Comparison of ENCODE assay signal across 26 mouse cellular contexts in genomic region chr13:43030222-43030621, GRCm38 (mm10).
DNase-seq lines count a peak whose midpoint lies in the region; ATAC-seq and TF ChIP-seq lines count a peak whose summit lies in the region.
"Had no signal": no experiment of that assay in that cellular context is flagged by ENCODE, and none has a peak within 500 bp of the region (broad histone marks: within the 10 kb centered on the region; RNA-seq: fewer than 3 reads in every experiment).

No protein-coding gene starts in this region.

- H3K9ac ChIP-seq in forebrain, postnatal 0 days: no peak overlapping the region
- H3K9ac ChIP-seq in forebrain, embryonic 16.5 days (replicated peaks; ENCODE audit: low read depth, low read length): no peak overlapping the region
- H3K9ac ChIP-seq: embryonic facial prominence, embryonic 13.5 days; embryonic facial prominence, embryonic 15.5 days; forebrain, embryonic 12.5 days had no signal

- no peaks in the 10 kb centered on the region for H3K9me3 ChIP-seq in forebrain, postnatal 0 days (ENCODE audit: low read length)
- peaks cover 9% of the 10 kb centered on the region for H3K9me3 ChIP-seq in forebrain, embryonic 16.5 days (ENCODE audit: control insufficient read depth, low read length)
- H3K9me3 ChIP-seq: embryonic facial prominence, embryonic 13.5 days; embryonic facial prominence, embryonic 15.5 days; G1E had no signal

- peak; percentile 14 for DNase-seq in forebrain, postnatal 0 days
- peak; percentile 23 for DNase-seq in layer of hippocampus, adult 9-11 months
- DNase-seq in layer of hippocampus, adult 18-20 months (ENCODE audit: low spot score in 2 of 2): no peak
- peak; percentile 19 for DNase-seq in R1 (ENCODE audit: low read depth, low spot score)
- peak; percentile 51 for DNase-seq in telencephalon, adult 2 months (ENCODE audit: low read depth, low spot score)
- no peak for DNase-seq in embryo, embryonic 11 days
- DNase-seq: adrenal gland, adult 2 months; adrenal gland, postnatal 10 days; adrenal gland, postnatal 25 days; B cell, adult 2 months; cerebellum, adult 11-12 months; cerebellum, adult 2 months; cerebellum, adult 9-10 months; cerebellum, postnatal 10 days; cerebellum, postnatal 25 days had no signal

- no peak overlapping the region for H3K27ac ChIP-seq in forebrain, postnatal 0 days (ENCODE audit: low read depth, low read length)
- no peak overlapping the region for H3K27ac ChIP-seq in forebrain, embryonic 16.5 days (ENCODE audit: low read length)
- H3K27ac ChIP-seq: embryonic facial prominence, embryonic 13.5 days; embryonic facial prominence, embryonic 15.5 days; forebrain, embryonic 10.5 days; forebrain, embryonic 12.5 days had no signal

- peaks cover 3% of the 10 kb centered on the region; the same call in 1 of the 2 replicates for H3K4me1 ChIP-seq in forebrain, postnatal 0 days (ENCODE audit: insufficient read depth)
- H3K4me1 ChIP-seq in forebrain, embryonic 16.5 days (replicated peaks; ENCODE audit: control insufficient read depth, insufficient read depth, low read length): no peaks in the 10 kb centered on the region
- H3K4me1 ChIP-seq: embryonic facial prominence, embryonic 13.5 days; embryonic facial prominence, embryonic 15.5 days; forebrain, embryonic 12.5 days had no signal

- TF ChIP-seq CTCF in forebrain, postnatal 0 days (IDR thresholded peaks at IDR 0.05; ENCODE audit: low read depth): no peak

- no peaks in the 10 kb centered on the region for H3K36me3 ChIP-seq in forebrain, postnatal 0 days (ENCODE audit: insufficient read depth)
- no peaks in the 10 kb centered on the region; the same call in 1 of the 2 replicates for H3K36me3 ChIP-seq in forebrain, embryonic 16.5 days (ENCODE audit: control insufficient read depth, insufficient read depth)
- H3K36me3 ChIP-seq: embryonic facial prominence, embryonic 13.5 days; embryonic facial prominence, embryonic 15.5 days; forebrain, embryonic 10.5 days; forebrain, embryonic 12.5 days; G1E had no signal

- H3K4me2 ChIP-seq in forebrain, postnatal 0 days (ENCODE audit: low read depth): no peak overlapping the region
- no peak overlapping the region for H3K4me2 ChIP-seq in forebrain, embryonic 16.5 days (ENCODE audit: low read length)
- H3K4me2 ChIP-seq: embryonic facial prominence, embryonic 13.5 days; embryonic facial prominence, embryonic 15.5 days; forebrain, embryonic 12.5 days had no signal

- H3K4me3 ChIP-seq in forebrain, postnatal 0 days (ENCODE audit: low read depth, low read length): no peak overlapping the region
- no peak overlapping the region for H3K4me3 ChIP-seq in forebrain, embryonic 16.5 days (replicated peaks; ENCODE audit: low read length)
- H3K4me3 ChIP-seq: embryonic facial prominence, embryonic 13.5 days; embryonic facial prominence, embryonic 15.5 days; erythroblast, embryonic 14.5 days; forebrain, embryonic 10.5 days; forebrain, embryonic 12.5 days had no signal

- WGBS in forebrain, postnatal 0 days: 82% methylated on average over 2 of the region's 2 CpGs
- WGBS in forebrain, embryonic 16.5 days: 92% methylated on average over 2 of the region's 2 CpGs

- no peaks in the 10 kb centered on the region for H3K27me3 ChIP-seq in forebrain, postnatal 0 days (ENCODE audit: insufficient read depth, low read length)
- H3K27me3 ChIP-seq in forebrain, embryonic 16.5 days (replicated peaks; ENCODE audit: control insufficient read depth, insufficient read depth, low read length): no peaks in the 10 kb centered on the region
- H3K27me3 ChIP-seq: CH12.LX; embryonic facial prominence, embryonic 13.5 days; embryonic facial prominence, embryonic 15.5 days; Patski had no signal

- 0 out of 2 replicates have a peak, but pooled peaks have one; percentile 25 for ATAC-seq in forebrain, postnatal 0 days
- ATAC-seq in forebrain, embryonic 16.5 days: no peak
- ATAC-seq: CD4-positive, CD25-positive, alpha-beta regulatory T cell, adult 4 months; forebrain, embryonic 14.5 days; Patski had no signal

Comparison
In these comparisons a context has a peak if more than half of its experiments do, and no peak if none do; other contexts are left out.
1. DNase-seq: peak in forebrain, postnatal 0 days (single experiment), layer of hippocampus, adult 9-11 months (single experiment), R1 (single experiment) and telencephalon, adult 2 months (single experiment); none in layer of hippocampus, adult 18-20 months (0 of 2) and embryo, embryonic 11 days (single experiment).